Mouse (Mus musculus): Measurements from ENCODE around the gene Xrra1. TPM values are rescaled to one million over a fixed set of nuclear protein-coding genes. Genes with fewer than 3 reads are reported as not detected.
A peak's percentile ranks its signal among the peaks of the same experiment; 100 is the strongest.
"Not testable (repeated sequence)": the region's sequence is repeated elsewhere in the genome, so short reads cannot be mapped to it uniquely, and the experiment has no call there.

The Xrra1 gene
- polyA plus RNA-seq, 1 experiment from 2014 or later: 0.35 TPM

- Histone ChIP-seq H3K4me3 (no peak overlapping the region), H3K9me3 (replicated peaks) (no peaks in the 10 kb centered on the region), H3K4me1 (peaks cover 17% of the 10 kb centered on the region), H3K27ac (no peak overlapping the region), H3K27me3 (ENCODE audit: low read depth, poor library complexity, severe bottlenecking) (peaks cover 40% of the 10 kb centered on the region), H3K36me3 (no peaks in the 10 kb centered on the region)
- 86% methylated on average over 10 of the region's 10 CpGs for WGBS
- DNase-seq (ENCODE audit: low spot score): no peak
Observed at GRCm38 (mm10) chr7:99914316-99914715, 55.4 kb downstream of the Xrra1 start.

DNA sequence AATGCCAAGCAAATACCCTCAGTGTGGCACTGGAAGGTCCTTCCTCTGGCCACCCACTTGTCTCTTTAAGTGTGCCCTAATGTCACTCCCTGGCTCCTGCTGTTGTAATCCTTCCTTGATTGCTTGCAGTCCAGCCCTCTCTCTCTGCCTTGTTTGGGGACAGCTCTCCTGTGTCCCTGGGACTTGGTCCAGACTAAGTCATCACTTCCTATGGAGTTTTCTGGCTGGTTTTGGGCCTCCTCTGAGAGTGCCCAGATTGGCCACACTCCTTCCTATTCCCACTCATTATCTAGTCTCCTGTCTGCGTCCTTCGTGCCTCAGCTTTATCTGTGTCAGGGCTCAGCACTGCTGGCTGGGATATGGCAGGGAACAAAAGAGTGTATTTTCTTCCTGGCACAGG lies 56.6 kb downstream of the Xrra1 start:
- Histone ChIP-seq H3K4me1 (peaks cover 17% of the 10 kb centered on the region), H3K9me3 (replicated peaks) (no peaks in the 10 kb centered on the region), H3K27me3 (ENCODE audit: low read depth, poor library complexity, severe bottlenecking) (peaks cover 42% of the 10 kb centered on the region), H3K36me3 (peaks cover under 1% of the 10 kb centered on the region; the same call in 1 of the 2 replicates), H3K27ac (no peak overlapping the region), H3K4me3 (no peak overlapping the region)
- 84% methylated on average over 2 of the region's 2 CpGs for WGBS
- DNase-seq (ENCODE audit: low spot score): no peak

DNA sequence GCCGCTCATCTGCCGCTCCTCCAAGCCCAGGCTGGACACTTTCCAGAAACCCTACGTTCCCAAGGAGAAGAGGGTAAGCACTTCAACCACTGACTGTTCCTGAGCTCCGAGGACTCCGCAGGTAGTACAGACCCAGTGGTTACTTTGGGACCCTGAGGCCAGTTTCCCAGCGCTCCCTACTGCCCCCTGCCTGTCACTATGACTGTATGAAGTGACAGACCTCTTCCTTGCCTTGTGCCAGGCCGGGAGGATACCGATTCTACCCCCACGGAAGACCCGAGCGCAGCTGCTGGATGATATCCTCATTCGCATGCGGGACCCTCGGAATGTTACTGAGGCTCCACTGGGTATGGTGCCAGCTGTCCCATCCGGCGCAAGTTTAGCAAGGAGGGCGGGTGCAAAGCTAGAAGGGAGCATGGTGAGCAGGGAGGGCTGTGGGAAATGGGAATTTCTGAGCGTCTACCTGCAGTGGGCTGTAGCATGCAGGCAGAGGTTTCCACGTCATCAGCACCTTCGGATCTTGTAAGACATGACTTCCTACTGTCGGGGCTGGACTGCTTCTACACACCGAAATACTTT lies 57.9 kb downstream of the Xrra1 start:
- peak overlapping the region; percentile 50 for H3K4me3 ChIP-seq
- WGBS: 6% methylated on average over 22 of the region's 22 CpGs
- peaks cover 42% of the 10 kb centered on the region for H3K27me3 ChIP-seq (ENCODE audit: low read depth, poor library complexity, severe bottlenecking)
- H3K27ac ChIP-seq: no peak overlapping the region
- peaks cover 17% of the 10 kb centered on the region for H3K4me1 ChIP-seq
- peaks cover 4% of the 10 kb centered on the region; the same call in 1 of the 2 replicates for H3K36me3 ChIP-seq
- no peaks in the 10 kb centered on the region for H3K9me3 ChIP-seq (replicated peaks)
- peak; percentile 76 for DNase-seq (ENCODE audit: low spot score)

DNA sequence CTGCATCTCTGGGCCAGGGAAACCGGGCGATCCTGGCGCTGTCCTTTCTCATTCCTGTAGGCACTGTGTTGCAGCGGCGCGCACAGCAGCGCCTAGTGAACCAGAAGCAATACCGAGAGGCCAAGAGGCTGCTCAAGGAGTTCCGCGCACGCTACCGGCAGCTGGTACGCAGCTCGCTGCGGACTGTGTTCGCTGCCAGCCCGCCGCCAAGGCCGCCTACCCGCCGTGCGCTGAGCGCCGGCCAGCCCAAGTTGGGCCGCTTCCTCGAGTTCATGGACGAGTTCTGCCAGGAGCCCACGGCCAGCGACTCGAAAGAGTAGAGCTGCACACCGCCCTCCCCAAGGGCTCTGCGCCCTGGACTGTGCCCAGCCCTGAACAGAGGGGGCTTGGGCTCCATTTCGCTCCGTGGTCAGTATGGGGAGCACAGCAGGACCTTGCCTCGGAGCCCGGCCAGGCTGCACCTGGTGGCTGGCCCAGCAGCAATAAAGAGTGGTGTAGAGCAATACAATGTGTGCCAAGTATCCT lies 58.5 kb downstream of the Xrra1 start:
- DNase-seq (ENCODE audit: low spot score): peak; percentile 47
- WGBS: 2% methylated on average over 36 of the region's 36 CpGs
- H3K4me1 ChIP-seq: peaks cover 17% of the 10 kb centered on the region
- H3K27me3 ChIP-seq (ENCODE audit: low read depth, poor library complexity, severe bottlenecking): peaks cover 42% of the 10 kb centered on the region
- no peaks in the 10 kb centered on the region for H3K9me3 ChIP-seq (replicated peaks)
- H3K4me3 ChIP-seq: peak overlapping the region; percentile 50
- peaks cover 5% of the 10 kb centered on the region for H3K36me3 ChIP-seq
- H3K27ac ChIP-seq: no peak overlapping the region

GRCm38 (mm10) chr7:99919164-99919563 lies 60.2 kb downstream of the Xrra1 start:
- Histone ChIP-seq H3K4me3 (no peak overlapping the region), H3K36me3 (peaks cover 23% of the 10 kb centered on the region), H3K4me1 (peaks cover 17% of the 10 kb centered on the region), H3K27me3 (ENCODE audit: low read depth, poor library complexity, severe bottlenecking) (peaks cover 42% of the 10 kb centered on the region), H3K9me3 (replicated peaks) (no peaks in the 10 kb centered on the region), H3K27ac (no peak overlapping the region)
- DNase-seq (ENCODE audit: low spot score): no peak
- WGBS: 89% methylated on average over 2 of the region's 2 CpGs

DNA sequence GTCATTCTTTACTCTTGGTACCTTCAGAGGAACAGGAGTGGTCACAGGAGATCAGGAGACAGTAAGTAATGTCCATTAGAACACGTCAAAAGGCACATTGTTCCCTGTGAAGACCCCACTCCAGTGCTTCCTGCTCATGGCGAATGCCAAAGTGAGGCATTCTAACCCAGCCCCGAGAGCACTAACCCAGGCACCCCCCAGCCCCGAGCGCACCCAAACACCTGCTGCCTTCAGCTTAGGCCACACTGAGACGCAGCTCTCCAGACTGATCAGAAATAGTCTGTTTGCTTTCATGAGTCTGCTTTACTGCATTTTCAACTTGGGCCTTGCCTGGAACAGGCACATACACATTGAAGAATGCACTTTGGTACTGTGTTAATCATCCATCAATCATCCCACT lies 61.1 kb downstream of the Xrra1 start:
- no peak overlapping the region for H3K4me3 ChIP-seq
- no peak overlapping the region for H3K27ac ChIP-seq
- DNase-seq (ENCODE audit: low spot score): no peak
- H3K4me1 ChIP-seq: peaks cover 17% of the 10 kb centered on the region
- peaks cover 31% of the 10 kb centered on the region for H3K36me3 ChIP-seq
- peaks cover 42% of the 10 kb centered on the region for H3K27me3 ChIP-seq (ENCODE audit: low read depth, poor library complexity, severe bottlenecking)
- WGBS: 92% methylated on average over 6 of the region's 6 CpGs
- no peaks in the 10 kb centered on the region for H3K9me3 ChIP-seq (replicated peaks)

- peaks cover 17% of the 10 kb centered on the region for H3K4me1 ChIP-seq
- H3K36me3 ChIP-seq: peaks cover 35% of the 10 kb centered on the region
- H3K9me3 ChIP-seq (replicated peaks): no peaks in the 10 kb centered on the region
- peaks cover 41% of the 10 kb centered on the region for H3K27me3 ChIP-seq (ENCODE audit: low read depth, poor library complexity, severe bottlenecking)
- no peak for DNase-seq (ENCODE audit: low spot score)
- 84% methylated on average over 2 of the region's 2 CpGs for WGBS
- no peak overlapping the region for H3K4me3 ChIP-seq
- no peak overlapping the region for H3K27ac ChIP-seq
Observed at GRCm38 (mm10) chr7:99920416-99920815, 61.5 kb downstream of the Xrra1 start.

DNA sequence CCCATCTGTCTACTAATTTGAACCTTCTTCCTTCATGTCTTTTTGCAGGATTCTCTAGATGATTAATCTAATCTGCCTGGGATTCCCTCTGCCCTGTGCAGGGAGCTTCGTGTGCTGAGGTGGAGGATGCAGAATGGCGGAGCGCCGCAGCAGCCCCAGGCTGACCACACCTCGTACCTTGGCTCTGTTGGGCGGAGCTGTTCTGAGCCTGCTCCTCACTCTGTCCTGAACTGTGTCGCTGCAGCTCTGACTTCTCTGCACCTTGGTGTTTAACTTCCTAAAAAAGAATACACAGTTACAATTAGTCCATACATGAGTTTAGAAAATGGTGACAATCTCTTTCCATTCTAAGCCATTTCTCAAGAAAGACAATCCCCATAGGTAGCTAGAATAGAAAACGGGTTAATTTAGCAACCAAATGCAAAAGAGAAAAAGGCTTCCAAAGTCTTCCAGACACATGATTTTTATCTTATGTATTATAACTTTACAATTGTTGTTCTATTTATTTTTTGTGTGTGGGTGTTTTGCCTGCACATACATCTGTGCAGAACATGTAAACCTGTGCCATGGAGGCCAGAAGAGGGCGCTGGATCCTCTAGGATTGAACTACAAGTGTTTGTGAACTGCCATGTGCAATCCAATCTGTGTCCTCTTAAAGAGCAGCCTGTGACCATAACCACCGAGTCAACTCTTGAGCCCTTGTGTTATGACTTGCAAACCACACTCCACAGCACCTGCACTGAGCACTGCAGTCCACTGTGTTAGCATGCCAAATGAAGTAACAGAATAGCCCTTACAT lies 68.2 kb downstream of the Xrra1 start:
- Histone ChIP-seq H3K4me1 (no peaks in the 10 kb centered on the region), H3K27me3 (ENCODE audit: low read depth, poor library complexity, severe bottlenecking) (no peaks in the 10 kb centered on the region)
- whole genome bisulfite sequencing: 82% methylated on average over 10 of the region's 10 CpGs

DNA sequence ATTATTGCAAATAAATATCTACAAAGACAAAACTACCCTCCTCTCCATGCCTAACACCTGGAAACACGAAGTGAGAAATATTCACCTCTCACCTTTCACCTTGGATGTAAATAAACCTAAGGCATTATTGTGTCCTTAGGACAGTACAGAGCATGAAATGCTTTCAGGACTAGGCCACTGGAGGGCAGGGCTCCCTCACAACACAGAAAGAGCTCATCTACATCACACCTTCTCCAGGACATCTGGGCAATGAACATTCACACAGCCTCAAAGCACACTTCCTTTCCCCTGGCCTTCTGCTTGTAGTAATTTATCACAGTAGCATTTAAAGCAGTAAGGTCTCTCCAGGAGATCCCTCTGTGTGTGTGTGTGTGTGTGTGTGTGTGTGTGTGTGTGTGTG lies 76.8 kb downstream of the Xrra1 start:
- Histone ChIP-seq H3K4me3 (no peak overlapping the region), H3K27me3 (ENCODE audit: low read depth, poor library complexity, severe bottlenecking) (no peaks in the 10 kb centered on the region), H3K9me3 (replicated peaks) (no peaks in the 10 kb centered on the region), H3K4me1 (no peaks in the 10 kb centered on the region), H3K36me3 (peaks cover 84% of the 10 kb centered on the region), H3K27ac (no peak overlapping the region)
- WGBS: 83% methylated on average over 1 of the region's 1 CpGs
- peak; percentile 21 for DNase-seq (ENCODE audit: low spot score)

More for the DNA sequence above, 68.2 kb downstream of the Xrra1 start:
- peaks cover 83% of the 10 kb centered on the region for H3K36me3 ChIP-seq
- no peak overlapping the region for H3K4me3 ChIP-seq
- H3K27ac ChIP-seq: no peak overlapping the region
- no peaks in the 10 kb centered on the region for H3K9me3 ChIP-seq (replicated peaks)
- DNase-seq (ENCODE audit: low spot score): no peak

GRCm38 (mm10) chr7:99940669-99941068 lies 81.8 kb downstream of the Xrra1 start:
- no peaks in the 10 kb centered on the region for H3K27me3 ChIP-seq (ENCODE audit: low read depth, poor library complexity, severe bottlenecking)
- H3K27ac ChIP-seq: no peak overlapping the region
- H3K4me3 ChIP-seq: no peak overlapping the region
- peaks cover 88% of the 10 kb centered on the region for H3K36me3 ChIP-seq
- no peaks in the 10 kb centered on the region for H3K9me3 ChIP-seq (replicated peaks)
- DNase-seq (ENCODE audit: low spot score): no peak
- 97% methylated on average over 1 of the region's 1 CpGs for WGBS
- no peaks in the 10 kb centered on the region for H3K4me1 ChIP-seq

DNA sequence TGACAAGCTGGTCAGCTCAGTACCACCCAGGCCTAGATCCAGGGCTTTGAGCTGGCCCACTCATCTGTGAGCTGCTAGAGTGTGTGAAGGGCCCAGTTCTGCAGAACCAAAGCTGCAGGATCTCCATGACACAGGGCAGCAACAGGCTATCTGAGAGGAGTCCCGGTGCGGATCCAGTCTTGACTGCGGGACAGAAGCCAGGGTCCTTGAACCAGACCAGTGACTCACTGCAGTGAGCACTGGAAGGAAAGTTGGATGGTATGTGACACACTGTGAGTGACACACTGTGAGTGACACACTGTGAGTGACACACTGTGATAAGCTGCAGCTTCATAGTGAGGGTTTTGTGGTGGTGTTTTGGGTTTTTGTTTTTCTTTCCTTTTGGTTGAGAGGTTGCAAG lies 85.6 kb downstream of the Xrra1 start:
- H3K4me1 ChIP-seq: no peaks in the 10 kb centered on the region
- H3K9me3 ChIP-seq (replicated peaks): no peaks in the 10 kb centered on the region
- H3K4me3 ChIP-seq: no peak overlapping the region
- WGBS: 98% methylated on average over 3 of the region's 3 CpGs
- H3K27ac ChIP-seq: no peak overlapping the region
- peaks cover 88% of the 10 kb centered on the region for H3K36me3 ChIP-seq
- peak; percentile 22 for DNase-seq (ENCODE audit: low spot score)
- no peaks in the 10 kb centered on the region for H3K27me3 ChIP-seq (ENCODE audit: low read depth, poor library complexity, severe bottlenecking)

DNA sequence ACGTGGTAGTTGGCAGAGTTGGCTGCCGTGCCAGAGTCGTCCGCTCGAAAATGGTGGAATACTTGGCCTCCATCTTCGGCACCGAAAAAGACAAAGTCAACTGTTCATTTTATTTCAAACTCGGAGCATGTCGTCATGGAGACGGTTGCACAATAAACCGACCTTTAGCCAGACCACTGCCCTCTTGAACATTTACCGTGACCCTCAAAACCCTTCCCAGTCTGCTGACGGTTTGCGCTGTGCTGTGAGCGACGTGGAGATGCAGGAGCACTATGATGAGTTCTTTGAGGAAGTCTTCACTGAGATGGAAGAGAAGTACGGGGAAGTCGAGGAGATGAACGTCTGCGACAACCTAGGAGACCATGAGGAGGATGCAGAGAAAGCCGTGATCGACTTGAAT lies 86.1 kb downstream of the Xrra1 start:
- H3K4me1 ChIP-seq; H3K4me3 ChIP-seq; H3K9me3 ChIP-seq (replicated peaks); H3K27me3 ChIP-seq (ENCODE audit: low read depth, poor library complexity, severe bottlenecking); H3K27ac ChIP-seq: not testable (repeated sequence)
- peak; percentile 7 for DNase-seq (ENCODE audit: low spot score)
- H3K36me3 ChIP-seq: peaks cover 88% of the 10 kb centered on the region
- WGBS: 96% methylated on average over 22 of the region's 22 CpGs

DNA sequence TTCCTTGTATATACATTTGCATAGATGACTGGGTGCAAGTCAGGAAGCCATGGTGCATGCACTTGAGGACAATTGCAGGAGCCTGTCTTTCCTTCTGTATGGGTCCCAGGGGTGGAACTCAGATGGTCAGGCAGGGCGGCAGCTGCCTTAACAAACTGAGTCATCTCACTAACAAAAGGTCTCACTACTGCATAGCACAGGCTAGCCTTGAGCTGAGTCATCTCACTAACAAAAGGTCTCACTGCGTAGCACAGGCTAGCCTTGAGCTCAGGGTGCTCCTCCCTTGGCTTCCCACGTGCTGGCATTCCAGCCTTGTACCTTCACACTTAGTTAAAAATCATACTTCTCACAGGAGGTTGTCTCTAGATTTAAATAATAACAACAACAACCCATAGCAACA lies 87.0 kb downstream of the Xrra1 start:
- Histone ChIP-seq H3K4me1 (no peaks in the 10 kb centered on the region), H3K4me3 (no peak overlapping the region), H3K36me3 (peaks cover 85% of the 10 kb centered on the region), H3K27me3 (ENCODE audit: low read depth, poor library complexity, severe bottlenecking) (no peaks in the 10 kb centered on the region), H3K27ac (no peak overlapping the region), H3K9me3 (replicated peaks) (no peaks in the 10 kb centered on the region)
- WGBS: 94% methylated on average over 3 of the region's 3 CpGs
- peak; percentile 18 for DNase-seq (ENCODE audit: low spot score)

Data from limb, embryonic 10.5 days (tissue).